ENCODE assay signal across 1 mouse cellular context in the genomic region with DNA sequence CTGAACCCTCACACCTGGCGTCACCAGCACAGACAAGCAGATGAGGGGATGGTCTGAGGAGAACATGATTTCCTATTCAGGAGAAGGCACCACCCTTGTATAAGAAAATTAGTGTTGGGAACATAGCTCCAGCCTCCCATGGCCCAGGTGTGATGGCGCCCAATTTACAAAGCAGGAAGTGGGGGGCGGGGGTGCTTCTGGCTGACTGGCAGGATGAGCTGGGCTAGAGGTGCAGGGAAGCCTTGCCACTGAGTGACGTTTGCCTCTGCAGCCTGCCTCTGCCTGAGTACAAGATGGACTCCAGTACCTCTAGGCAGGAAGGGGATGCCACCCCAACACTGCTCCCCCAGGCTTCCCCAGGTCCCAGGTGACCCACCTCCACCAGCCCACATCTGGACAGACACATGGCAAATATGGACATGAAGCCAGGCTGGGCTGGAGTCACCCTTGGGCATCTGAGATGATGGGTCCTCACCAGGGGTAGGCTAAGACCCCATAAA.
TF ChIP-seq lines count a peak whose summit lies in the region.

No protein-coding gene starts in this region.

TF ChIP-seq in myocyte, 11 proteins besides CTCF, POLR2A, EP300 and RAD21 (continued from another document):
- no peak for TF ChIP-seq SRF (IDR thresholded peaks at IDR 0.05; ENCODE audit: control insufficient read depth, insufficient read length, low read depth)
- no peak for TF ChIP-seq USF1 (IDR thresholded peaks at IDR 0.05; ENCODE audit: low read depth)
- TF ChIP-seq POLR2AphosphoS2 (IDR thresholded peaks at IDR 0.05; ENCODE audit: insufficient read length, low read depth), result no peak
